Mouse (Mus musculus) left cerebral cortex, postnatal 25 days (tissue): ENCODE data around the gene Plekha5. TPM values are rescaled to one million over a fixed set of nuclear protein-coding genes. Genes with fewer than 3 reads are reported as not detected.
"Not testable (repeated sequence)": the region's sequence is repeated elsewhere in the genome, so short reads cannot be mapped to it uniquely, and the experiment has no call there.

ENCODE experiments used
- DNase-seq, 2 experiments: peaks; one replicate each; pipeline ENCODE4 v3.0.0; 2022; ENCODE audit warnings: low spot score in 2 of 2, mixed read lengths in 1 of 2
- intact Hi-C: fragments of 180-260 bp; cut with DNase I; formaldehyde crosslinking; loops from one replicate; pipeline ENCODE4 v1.15.1; 2025
- total RNA-seq, 2 experiments: library from RNA; stranded (reverse); gene quantifications; 2 replicates each; pipeline ENCODE4 v1.2.3; 2021

Gene Plekha5
- total RNA-seq, 2 experiments from 2014 or later: 89.1 to 113 TPM

GRCm38 (mm10) chr6:140514205-140515110 is 90.6 kb downstream of the Plekha5 start:
- DNase-seq: peak in 1 of 2 experiments; percentile 61
- intact Hi-C loops: no loop called here

- intact Hi-C loops: no loop called here
Observed at GRCm38 (mm10) chr6:140515550-140515949, 91.7 kb downstream of the Plekha5 start.

GRCm38 (mm10) chr6:140516202-140516601 is 92.3 kb downstream of the Plekha5 start:
- DNase-seq: no peak
- intact Hi-C loops: no loop called here

More at GRCm38 (mm10) chr6:140515550-140515949, 91.7 kb downstream of the Plekha5 start:
- DNase-seq: no peak

- intact Hi-C loops: no loop called here
- DNase-seq: no peak
Observed at GRCm38 (mm10) chr6:140517188-140517587, 93.3 kb downstream of the Plekha5 start.

- intact Hi-C loops: no loop called here
- peak in 1 of 2 experiments; percentile 43 for DNase-seq
Observed at GRCm38 (mm10) chr6:140519019-140519418, 95.2 kb downstream of the Plekha5 start.

- peak in 1 of 2 experiments; percentile 25 for DNase-seq
- intact Hi-C loops: no loop called here
Observed at GRCm38 (mm10) chr6:140519488-140520159, 95.8 kb downstream of the Plekha5 start.

GRCm38 (mm10) chr6:140520961-140521360 is 97.1 kb downstream of the Plekha5 start:
- intact Hi-C loops: no loop called here
- no peak for DNase-seq

- intact Hi-C loops: no loop called here
- DNase-seq: no peak
Observed at GRCm38 (mm10) chr6:140521832-140522231, 98.0 kb downstream of the Plekha5 start.

GRCm38 (mm10) chr6:140523600-140523999 is 99.7 kb downstream of the Plekha5 start:
- DNase-seq: no peak

GRCm38 (mm10) chr6:140528414-140528813 is 104.6 kb downstream of the Plekha5 start:
- intact Hi-C loops: no loop called here
- no peak for DNase-seq

More at GRCm38 (mm10) chr6:140523600-140523999, 99.7 kb downstream of the Plekha5 start:
- intact Hi-C loops: no loop called here

- DNase-seq, intact Hi-C loops: not testable (repeated sequence)
Observed at GRCm38 (mm10) chr6:140532858-140533257, 109.0 kb downstream of the Plekha5 start.

- DNase-seq: no peak
- intact Hi-C loops: no loop called here
Observed at GRCm38 (mm10) chr6:140533606-140534005, 109.8 kb downstream of the Plekha5 start.

- intact Hi-C loops: no loop called here
- DNase-seq: no peak
Observed at GRCm38 (mm10) chr6:140535504-140535903, 111.7 kb downstream of the Plekha5 start.

- intact Hi-C loops: no loop called here
- no peak for DNase-seq
Observed at GRCm38 (mm10) chr6:140541919-140542318, 118.1 kb downstream of the Plekha5 start.

GRCm38 (mm10) chr6:140543005-140543794 is 119.3 kb downstream of the Plekha5 start:
- no peak for DNase-seq
- intact Hi-C loops: no loop called here

- intact Hi-C loops: no loop called here
Observed at GRCm38 (mm10) chr6:140546095-140546494, 122.2 kb downstream of the Plekha5 start.

GRCm38 (mm10) chr6:140546648-140547201 is 122.9 kb downstream of the Plekha5 start:
- no peak for DNase-seq
- intact Hi-C loops: no loop called here

More at GRCm38 (mm10) chr6:140546095-140546494, 122.2 kb downstream of the Plekha5 start:
- no peak for DNase-seq

- intact Hi-C loops: no loop called here
Observed at GRCm38 (mm10) chr6:140547203-140547944, 123.5 kb downstream of the Plekha5 start.

More at GRCm38 (mm10) chr6:140547203-140547944, 123.5 kb downstream of the Plekha5 start:
- DNase-seq: no peak
